Mouse (Mus musculus) MEL (cell line): ENCODE data around the gene Rnf215.
"Not testable (repeated sequence)": the region's sequence is repeated elsewhere in the genome, so short reads cannot be mapped to it uniquely, and the experiment has no call there.

ENCODE experiments used
- BHLHE40 ChIP-seq: IDR thresholded peaks from 2 replicates; pipeline ENCODE4 v1.6.1; 2012; ENCODE audit warnings: low read depth, mild to moderate bottlenecking, inconsistent platforms, low read length, improper control_type of control experiment, borderline replicate concordance
- CHD2 ChIP-seq: IDR thresholded peaks from 2 replicates; pipeline ENCODE4 v1.6.1; 2011; ENCODE audit warnings: low read length, improper control_type of control experiment
- CTCF ChIP-seq, 3 experiments: IDR thresholded peaks in 2 of 3; conservative IDR thresholded peaks in 1 of 3; 2 replicates each; pipeline ENCODE4 v1.5.1; 2011 to 2012; ENCODE audit warnings: low read length in 3 of 3, low read depth in 2 of 3, mild to moderate bottlenecking in 2 of 3, improper control_type of control experiment in 1 of 3, inconsistent platforms in 1 of 3, mixed read lengths in 1 of 3, moderate library complexity in 1 of 3; ENCODE audit not compliant: control insufficient read depth in 1 of 3, insufficient read depth in 1 of 3, poor library complexity in 1 of 3, severe bottlenecking in 1 of 3
- E2F4 ChIP-seq: IDR thresholded peaks from 2 replicates; pipeline ENCODE4 v1.6.1; 2011; ENCODE audit warnings: low read depth, low read length, improper control_type of control experiment, borderline replicate concordance
- ETS1 ChIP-seq: IDR thresholded peaks from 2 replicates; pipeline ENCODE4 v1.6.1; 2012; ENCODE audit warnings: low read depth, mild to moderate bottlenecking, inconsistent platforms, low read length, improper control_type of control experiment, moderate library complexity
- HCFC1 ChIP-seq: IDR thresholded peaks from 2 replicates; pipeline ENCODE4 v1.6.1; 2012; ENCODE audit warnings: low read depth, mild to moderate bottlenecking, inconsistent platforms, low read length, improper control_type of control experiment, moderate library complexity
- TCF12 ChIP-seq: IDR thresholded peaks from 2 replicates; pipeline ENCODE4 v1.6.1; 2014; ENCODE audit warnings: low read depth, mild to moderate bottlenecking, inconsistent platforms, low read length, improper control_type of control experiment, moderate library complexity
- UBTF ChIP-seq: IDR thresholded peaks from 2 replicates; pipeline ENCODE4 v1.6.1; 2012; ENCODE audit warnings: low read depth, mild to moderate bottlenecking, inconsistent platforms, low read length, improper control_type of control experiment, moderate library complexity, borderline replicate concordance; ENCODE audit not compliant: insufficient read depth
- ZC3H11A ChIP-seq: IDR thresholded peaks from 2 replicates; pipeline ENCODE4 v1.6.1; 2012; ENCODE audit warnings: low read depth, mild to moderate bottlenecking, inconsistent platforms, low read length, improper control_type of control experiment

GRCm38 (mm10) chr11:4185480-4185879, 50.5 kb downstream of the Rnf215 start:
- not testable (repeated sequence) for TF ChIP-seq TCF12; UBTF; CTCF (IDR thresholded peaks at IDR 0.05 in 2 of 3, conservative IDR thresholded peaks at IDR 0.05 in 1 of 3; ENCODE audit: control insufficient read depth in 1 of 3, insufficient read depth in 1 of 3, low read depth in 2 of 3, low read length in 3 of 3, poor library complexity in 1 of 3, severe bottlenecking in 1 of 3); ETS1; E2F4; HCFC1; CHD2; BHLHE40; ZC3H11A
